28 mouse cellular contexts compared by ENCODE assay signal in the genomic region with DNA sequence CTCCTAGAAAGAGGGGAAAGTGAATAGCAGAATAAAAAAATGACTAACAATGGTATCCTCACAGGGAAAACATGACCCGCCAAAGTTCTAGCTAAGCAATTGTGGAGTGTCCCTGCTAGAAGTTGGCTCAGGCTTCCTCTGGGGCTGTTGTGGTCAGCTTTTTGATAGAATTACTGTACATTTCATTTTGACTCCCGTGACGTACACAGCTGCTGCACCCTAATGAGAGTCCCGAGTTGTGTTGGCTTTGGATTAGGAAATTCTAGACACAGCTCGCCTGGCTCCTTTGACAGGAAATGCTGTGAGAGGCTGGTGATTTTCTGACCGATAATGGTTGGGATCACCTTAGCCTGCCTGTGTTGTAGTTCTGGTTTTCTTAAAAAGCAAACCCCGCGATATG.
DNase-seq lines count a peak whose midpoint lies in the region; ATAC-seq and TF ChIP-seq lines count a peak whose summit lies in the region.
"Had no signal": no experiment of that assay in that cellular context is flagged by ENCODE, and none has a peak within 500 bp of the region (broad histone marks: within the 10 kb centered on the region; RNA-seq: fewer than 3 reads in every experiment).

No protein-coding gene starts in this region.

- TF ChIP-seq EP300 in liver, postnatal 0 days (IDR thresholded peaks at IDR 0.05; ENCODE audit: low read depth), result no peak

- H3K4me2 ChIP-seq in liver, postnatal 0 days (ENCODE audit: low read depth, low read length), result 0 out of 2 replicates have a peak overlapping the region, but pooled peaks have one; percentile 18
- no peak overlapping the region for H3K4me2 ChIP-seq in liver, embryonic 12.5 days
- H3K4me2 ChIP-seq: embryonic facial prominence, embryonic 15.5 days; heart, embryonic 15.5 days; hindbrain, embryonic 13.5 days; limb, embryonic 15.5 days; lung, embryonic 15.5 days; midbrain, embryonic 12.5 days; neural tube, embryonic 12.5 days had no signal

- no peak overlapping the region for H3K4me3 ChIP-seq in liver, postnatal 0 days (ENCODE audit: low read depth, low read length)
- no peak overlapping the region for H3K4me3 ChIP-seq in liver, embryonic 12.5 days
- H3K4me3 ChIP-seq: embryonic facial prominence, embryonic 15.5 days; heart, embryonic 10.5 days; heart, embryonic 15.5 days; hindbrain, embryonic 13.5 days; limb, embryonic 10.5 days; limb, embryonic 15.5 days; lung, embryonic 15.5 days; midbrain, embryonic 12.5 days; myocyte; neural tube, embryonic 12.5 days had no signal

- H3K9me3 ChIP-seq in liver, postnatal 0 days (ENCODE audit: low read length), result no peaks in the 10 kb centered on the region
- H3K9me3 ChIP-seq in liver, embryonic 12.5 days (replicated peaks), result no peaks in the 10 kb centered on the region
- H3K9me3 ChIP-seq: embryonic facial prominence, embryonic 15.5 days; heart, embryonic 10.5 days; heart, embryonic 15.5 days; hindbrain, embryonic 13.5 days; limb, embryonic 10.5 days; limb, embryonic 15.5 days; lung, embryonic 15.5 days; midbrain, embryonic 12.5 days; neural tube, embryonic 12.5 days had no signal

- peaks cover 10% of the 10 kb centered on the region for H3K36me3 ChIP-seq in liver, postnatal 0 days (replicated peaks; ENCODE audit: insufficient read depth, low read length)
- peaks cover 18% of the 10 kb centered on the region for H3K36me3 ChIP-seq in liver, embryonic 12.5 days
- H3K36me3 ChIP-seq: heart, embryonic 15.5 days; lung, embryonic 15.5 days; midbrain, embryonic 12.5 days; neural tube, embryonic 12.5 days had no signal

- H3K27me3 ChIP-seq in liver, postnatal 0 days (ENCODE audit: insufficient read depth, low read length), result no peaks in the 10 kb centered on the region
- no peaks in the 10 kb centered on the region for H3K27me3 ChIP-seq in liver, embryonic 12.5 days (replicated peaks)
- H3K27me3 ChIP-seq: embryonic facial prominence, embryonic 15.5 days; heart, embryonic 15.5 days; hindbrain, embryonic 13.5 days; limb, embryonic 15.5 days; midbrain, embryonic 12.5 days; neural tube, embryonic 12.5 days had no signal

- DNase-seq in liver, postnatal 0 days, result no peak
- peak; percentile 13 for DNase-seq in adipocyte (ENCODE audit: low spot score)
- no peak for DNase-seq in heart, adult 18-20 months
- DNase-seq: adrenal gland, adult 2 months; cerebellum, adult 2 months; cerebellum, postnatal 36 days; embryo, embryonic 11 days; heart, postnatal 36 days; kidney, postnatal 14 days; layer of hippocampus, adult 9-11 months had no signal

- peaks cover 7% of the 10 kb centered on the region; the same call in 1 of the 2 replicates for H3K4me1 ChIP-seq in liver, postnatal 0 days (ENCODE audit: insufficient read depth)
- peaks cover 10% of the 10 kb centered on the region for H3K4me1 ChIP-seq in liver, embryonic 12.5 days
- H3K4me1 ChIP-seq: neural tube, embryonic 12.5 days had no signal

- 55% methylated on average over 8 of the region's 8 CpGs for WGBS in liver, postnatal 0 days (ENCODE audit: insufficient replicate concordance)
- 67% methylated on average over 8 of the region's 8 CpGs for WGBS in liver, embryonic 12.5 days (ENCODE audit: insufficient replicate concordance)

- no peak overlapping the region for H3K9ac ChIP-seq in liver, postnatal 0 days (replicated peaks)
- no peak overlapping the region for H3K9ac ChIP-seq in liver, embryonic 12.5 days
- H3K9ac ChIP-seq: embryonic facial prominence, embryonic 15.5 days; heart, embryonic 15.5 days; hindbrain, embryonic 13.5 days; liver, embryonic 14.5 days; lung, embryonic 15.5 days; midbrain, embryonic 12.5 days; neural tube, embryonic 12.5 days had no signal

- H3K27ac ChIP-seq in liver, postnatal 0 days (ENCODE audit: low read depth), result no peak overlapping the region; the same call in 1 of the 2 replicates
- no peak overlapping the region for H3K27ac ChIP-seq in liver, embryonic 12.5 days
- H3K27ac ChIP-seq: embryonic facial prominence, embryonic 15.5 days; heart, embryonic 10.5 days; heart, embryonic 15.5 days; hindbrain, embryonic 13.5 days; limb, embryonic 10.5 days; limb, embryonic 15.5 days; liver, embryonic 14.5 days; lung, embryonic 15.5 days; midbrain, embryonic 12.5 days; neural tube, embryonic 12.5 days had no signal

- no peak for TF ChIP-seq CTCF in liver, postnatal 0 days (IDR thresholded peaks at IDR 0.05; ENCODE audit: low read depth)

- peak; percentile 7; the same call in 1 of the 2 replicates for ATAC-seq in liver, postnatal 0 days
- no peak for ATAC-seq in liver, embryonic 12.5 days
- peak; percentile 63 for ATAC-seq in granulocyte monocyte progenitor cell, adult 5-6 weeks (replicated peaks; ENCODE audit: poor library complexity, severe bottlenecking)
- peak; percentile 42; the same call in 1 of the 2 replicates for ATAC-seq in megakaryocyte-erythroid progenitor cell, adult 5-6 weeks (replicated peaks; ENCODE audit: low FRiP score, low TSS enrichment, poor library complexity, severe bottlenecking)
- ATAC-seq in erythroblast, adult 5-6 weeks (replicated peaks; ENCODE audit: low FRiP score, poor library complexity, severe bottlenecking), result no peak
- ATAC-seq: CD4-positive, CD25-positive, alpha-beta regulatory T cell, adult 4 months; forebrain, embryonic 16.5 days; intestine, postnatal 0 days had no signal

Comparison
In these comparisons a context has a peak if more than half of its experiments do, and no peak if none do; other contexts are left out.
1. ATAC-seq: peak in liver, postnatal 0 days (single experiment), granulocyte monocyte progenitor cell, adult 5-6 weeks (single experiment) and megakaryocyte-erythroid progenitor cell, adult 5-6 weeks (single experiment); none in liver, embryonic 12.5 days (single experiment) and erythroblast, adult 5-6 weeks (single experiment).